Mouse (Mus musculus): ENCODE data around the gene Bnip2. TPM values are rescaled to one million over a fixed set of nuclear protein-coding genes. Genes with fewer than 3 reads are reported as not detected.

Bnip2 gene
- total and polyA plus RNA-seq, 2 experiments, result 12.8 to 74.3 TPM

- no peaks in the 10 kb centered on the region for H3K4me1 ChIP-seq (ENCODE audit: control insufficient read depth, insufficient read depth, low read length)
- no peak overlapping the region for H3K9ac ChIP-seq (ENCODE audit: low read depth, low read length)
- H3K27ac ChIP-seq (replicated peaks; ENCODE audit: insufficient read depth, low read depth, low read length), result no peak overlapping the region
- H3K27me3 ChIP-seq (ENCODE audit: control insufficient read depth, insufficient read depth, low read length), result no peaks in the 10 kb centered on the region
- H3K36me3 ChIP-seq (ENCODE audit: control insufficient read depth, insufficient read depth, low read length), result no peaks in the 10 kb centered on the region
- no peak overlapping the region for H3K4me3 ChIP-seq (ENCODE audit: insufficient read depth, low read depth, low read length)
- 84% methylated on average over 7 of the region's 7 CpGs for WGBS
- DNase-seq (ENCODE audit: extremely low read depth, low read depth, low spot score), result no peak
- TF ChIP-seq POLR2A (IDR thresholded peaks at IDR 0.05; ENCODE audit: extremely low read depth, insufficient read depth, low read length) (no peak), CTCF (IDR thresholded peaks at IDR 0.05; ENCODE audit: low read depth, low read length) (no peak)
- H3K79me2 ChIP-seq (ENCODE audit: control insufficient read depth, insufficient read depth, low read length), result no peaks in the 10 kb centered on the region
Observed at GRCm38 (mm10) chr9:70034702-70035101, 45.4 kb downstream of the Bnip2 start.

- Histone ChIP-seq H3K9ac (ENCODE audit: low read depth, low read length) (no peak overlapping the region), H3K79me2 (ENCODE audit: control insufficient read depth, insufficient read depth, low read length) (no peaks in the 10 kb centered on the region), H3K27me3 (ENCODE audit: control insufficient read depth, insufficient read depth, low read length) (no peaks in the 10 kb centered on the region), H3K4me1 (ENCODE audit: control insufficient read depth, insufficient read depth, low read length) (no peaks in the 10 kb centered on the region), H3K36me3 (ENCODE audit: control insufficient read depth, insufficient read depth, low read length) (no peaks in the 10 kb centered on the region), H3K4me3 (ENCODE audit: insufficient read depth, low read depth, low read length) (no peak overlapping the region), H3K27ac (replicated peaks; ENCODE audit: insufficient read depth, low read depth, low read length) (no peak overlapping the region)
- TF ChIP-seq POLR2A (IDR thresholded peaks at IDR 0.05; ENCODE audit: extremely low read depth, insufficient read depth, low read length) (no peak), CTCF (IDR thresholded peaks at IDR 0.05; ENCODE audit: low read depth, low read length) (no peak)
- no peak for DNase-seq (ENCODE audit: extremely low read depth, low read depth, low spot score)
- WGBS, result 83% methylated on average over 4 of the region's 4 CpGs
Observed at GRCm38 (mm10) chr9:70036646-70037045, 47.4 kb downstream of the Bnip2 start.

- Histone ChIP-seq H3K27me3 (ENCODE audit: control insufficient read depth, insufficient read depth, low read length) (no peaks in the 10 kb centered on the region), H3K4me1 (ENCODE audit: control insufficient read depth, insufficient read depth, low read length) (no peaks in the 10 kb centered on the region), H3K4me3 (ENCODE audit: insufficient read depth, low read depth, low read length) (no peak within 1 kb of the TSS), H3K9ac (ENCODE audit: low read depth, low read length) (no peak within 1 kb of the TSS), H3K36me3 (ENCODE audit: control insufficient read depth, insufficient read depth, low read length) (no peaks in the 10 kb centered on the region), H3K27ac (replicated peaks; ENCODE audit: insufficient read depth, low read depth, low read length) (no peak within 1 kb of the TSS), H3K79me2 (ENCODE audit: control insufficient read depth, insufficient read depth, low read length) (no peaks in the 10 kb centered on the region)
- no peak for DNase-seq (ENCODE audit: extremely low read depth, low read depth, low spot score)
- TF ChIP-seq POLR2A (IDR thresholded peaks at IDR 0.05; ENCODE audit: extremely low read depth, insufficient read depth, low read length) (no peak), CTCF (IDR thresholded peaks at IDR 0.05; ENCODE audit: low read depth, low read length) (no peak)
- WGBS, result 87% methylated on average over 7 of the region's 7 CpGs
Observed at GRCm38 (mm10) chr9:70037988-70038387, 48.7 kb downstream of the Bnip2 start, which contains the start of gene Gcnt3. Gene Gcnt3 (minus strand): TSS chr9:70038088.

GRCm38 (mm10) chr9:70039597-70040385 is 50.5 kb downstream of the Bnip2 start:
- TF ChIP-seq CTCF (IDR thresholded peaks at IDR 0.05; ENCODE audit: low read depth, low read length) (no peak), POLR2A (IDR thresholded peaks at IDR 0.05; ENCODE audit: extremely low read depth, insufficient read depth, low read length) (no peak)
- no peak overlapping the region for H3K9ac ChIP-seq (ENCODE audit: low read depth, low read length)

DNA sequence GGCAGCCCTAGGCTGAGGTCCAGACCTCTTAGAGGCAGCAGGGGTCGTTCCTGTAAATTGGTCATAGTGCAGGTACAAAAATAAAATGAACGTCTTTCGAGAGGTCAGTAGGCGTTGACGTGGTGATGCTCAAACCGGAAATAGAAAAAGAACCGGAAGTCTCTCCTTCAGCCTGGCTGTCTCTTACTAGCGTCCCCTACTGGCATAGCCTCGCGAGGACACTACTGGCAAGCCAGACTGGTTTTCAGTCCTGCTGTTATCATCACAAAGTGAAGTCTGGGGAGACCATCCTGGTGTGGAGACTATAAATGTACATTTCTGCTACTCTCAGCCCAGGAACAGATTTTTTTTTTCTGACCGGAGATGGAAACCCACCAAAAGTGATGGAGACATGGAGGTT is 51.3 kb downstream of the Bnip2 start:
- no peak for DNase-seq (ENCODE audit: extremely low read depth, low read depth, low spot score)
- H3K4me3 ChIP-seq (ENCODE audit: insufficient read depth, low read depth, low read length), result no peak overlapping the region

More at GRCm38 (mm10) chr9:70039597-70040385, 50.5 kb downstream of the Bnip2 start:
- H3K4me3 ChIP-seq (ENCODE audit: insufficient read depth, low read depth, low read length), result no peak overlapping the region
- 84% methylated on average over 6 of the region's 6 CpGs for WGBS
- no peaks in the 10 kb centered on the region for H3K4me1 ChIP-seq (ENCODE audit: control insufficient read depth, insufficient read depth, low read length)
- no peak overlapping the region for H3K27ac ChIP-seq (replicated peaks; ENCODE audit: insufficient read depth, low read depth, low read length)
- no peaks in the 10 kb centered on the region for H3K36me3 ChIP-seq (ENCODE audit: control insufficient read depth, insufficient read depth, low read length)
- H3K79me2 ChIP-seq (ENCODE audit: control insufficient read depth, insufficient read depth, low read length), result no peaks in the 10 kb centered on the region
- H3K27me3 ChIP-seq (ENCODE audit: control insufficient read depth, insufficient read depth, low read length), result no peaks in the 10 kb centered on the region
- no peak for DNase-seq (ENCODE audit: extremely low read depth, low read depth, low spot score)

GRCm38 (mm10) chr9:70042137-70042536 is 52.9 kb downstream of the Bnip2 start:
- Histone ChIP-seq H3K79me2 (ENCODE audit: control insufficient read depth, insufficient read depth, low read length) (no peaks in the 10 kb centered on the region), H3K27me3 (ENCODE audit: control insufficient read depth, insufficient read depth, low read length) (no peaks in the 10 kb centered on the region), H3K4me1 (ENCODE audit: control insufficient read depth, insufficient read depth, low read length) (no peaks in the 10 kb centered on the region), H3K36me3 (ENCODE audit: control insufficient read depth, insufficient read depth, low read length) (no peaks in the 10 kb centered on the region), H3K27ac (replicated peaks; ENCODE audit: insufficient read depth, low read depth, low read length) (no peak overlapping the region), H3K4me3 (ENCODE audit: insufficient read depth, low read depth, low read length) (no peak overlapping the region), H3K9ac (ENCODE audit: low read depth, low read length) (no peak overlapping the region)
- no peak for TF ChIP-seq CTCF (IDR thresholded peaks at IDR 0.05; ENCODE audit: low read depth, low read length)
- no peak for TF ChIP-seq POLR2A (IDR thresholded peaks at IDR 0.05; ENCODE audit: extremely low read depth, insufficient read depth, low read length)
- 88% methylated on average over 4 of the region's 4 CpGs for WGBS
- DNase-seq (ENCODE audit: extremely low read depth, low read depth, low spot score), result no peak

More for the DNA sequence above, 51.3 kb downstream of the Bnip2 start:
- 85% methylated on average over 11 of the region's 11 CpGs for WGBS
- H3K36me3 ChIP-seq (ENCODE audit: control insufficient read depth, insufficient read depth, low read length), result no peaks in the 10 kb centered on the region
- no peak overlapping the region for H3K27ac ChIP-seq (replicated peaks; ENCODE audit: insufficient read depth, low read depth, low read length)
- H3K4me1 ChIP-seq (ENCODE audit: control insufficient read depth, insufficient read depth, low read length), result no peaks in the 10 kb centered on the region
- no peak for TF ChIP-seq CTCF (IDR thresholded peaks at IDR 0.05; ENCODE audit: low read depth, low read length)
- no peak for TF ChIP-seq POLR2A (IDR thresholded peaks at IDR 0.05; ENCODE audit: extremely low read depth, insufficient read depth, low read length)
- H3K27me3 ChIP-seq (ENCODE audit: control insufficient read depth, insufficient read depth, low read length), result no peaks in the 10 kb centered on the region
- H3K9ac ChIP-seq (ENCODE audit: low read depth, low read length), result no peak overlapping the region
- no peaks in the 10 kb centered on the region for H3K79me2 ChIP-seq (ENCODE audit: control insufficient read depth, insufficient read depth, low read length)
